Mouse (Mus musculus): ENCODE results near the gene Scgb2b2. TPM values are rescaled to one million over a fixed set of nuclear protein-coding genes. Genes with fewer than 3 reads are reported as not detected.

The Scgb2b2 gene
- not detected in 2 replicates for polyA plus RNA-seq (2015; fragmentation: Nextera tagmentation; extraction: Ambion mirVana)

GRCm38 (mm10) chr7:31290208-31290607 lies at the start of gene Scgb2b2:
Gene Scgb2b2 (plus strand): TSS chr7:31290508.
- H3K9ac ChIP-seq, result no peak within 1 kb of the TSS
- peaks cover 32% of the 10 kb centered on the region for H3K9me3 ChIP-seq
- H3K27me3 ChIP-seq, result no peaks in the 10 kb centered on the region
- WGBS, result 79% methylated on average over 5 of the region's 5 CpGs
- no peaks in the 10 kb centered on the region for H3K4me1 ChIP-seq (replicated peaks)
- H3K4me3 ChIP-seq, result no peak within 1 kb of the TSS
- no peak within 1 kb of the TSS for H3K4me2 ChIP-seq
- no peak within 1 kb of the TSS for H3K27ac ChIP-seq (replicated peaks)
- ATAC-seq (ENCODE audit: low read depth), result no peak
- no peaks in the 10 kb centered on the region for H3K36me3 ChIP-seq

GRCm38 (mm10) chr7:31291721-31292120 lies 1.4 kb downstream of the Scgb2b2 start, which contains the start of gene Scgb1b2:
Gene Scgb1b2 (minus strand): TSS chr7:31291821.
- 86% methylated on average over 3 of the region's 3 CpGs for WGBS
- H3K4me3 ChIP-seq, result no peak within 1 kb of the TSS
- no peaks in the 10 kb centered on the region for H3K4me1 ChIP-seq (replicated peaks)
- no peak within 1 kb of the TSS for H3K9ac ChIP-seq
- H3K4me2 ChIP-seq, result no peak within 1 kb of the TSS
- H3K27me3 ChIP-seq, result no peaks in the 10 kb centered on the region
- H3K27ac ChIP-seq (replicated peaks), result no peak within 1 kb of the TSS
- no peaks in the 10 kb centered on the region for H3K36me3 ChIP-seq
- H3K9me3 ChIP-seq, result peaks cover 28% of the 10 kb centered on the region
- no peak for ATAC-seq (ENCODE audit: low read depth)

Other genes with a start within 250 kb of the Scgb2b2 start
- gene Fxyd5, start 248.0 kb upstream of the Scgb2b2 start, polyA plus RNA-seq (2015; fragmentation: Nextera tagmentation; extraction: Ambion mirVana), result 15.9 and 19.6 TPM in 2 replicates
- 181 and 239 TPM in 2 replicates for gene Fxyd7, start 239.0 kb upstream of the Scgb2b2 start, polyA plus RNA-seq (2015; fragmentation: Nextera tagmentation; extraction: Ambion mirVana)
- gene Fxyd1, start 233.3 kb upstream of the Scgb2b2 start, polyA plus RNA-seq (2015; fragmentation: Nextera tagmentation; extraction: Ambion mirVana), result 28.2 and 33.9 TPM in 2 replicates
- gene Lgi4, start 231.2 kb upstream of the Scgb2b2 start, polyA plus RNA-seq (2015; fragmentation: Nextera tagmentation; extraction: Ambion mirVana), result 2.0 and 2.6 TPM in 2 replicates
- gene Fxyd3, start 213.8 kb upstream of the Scgb2b2 start, polyA plus RNA-seq (2015; fragmentation: Nextera tagmentation; extraction: Ambion mirVana), result 2.2 and 2.5 TPM in 2 replicates
- gene Hpn, start 175.2 kb upstream of the Scgb2b2 start, polyA plus RNA-seq (2015; fragmentation: Nextera tagmentation; extraction: Ambion mirVana), result 0.25 and 0.62 TPM in 2 replicates
- gene Scn1b, start 163.5 kb upstream of the Scgb2b2 start, polyA plus RNA-seq (2015; fragmentation: Nextera tagmentation; extraction: Ambion mirVana), result 5.1 and 6.8 TPM in 2 replicates
- 206 and 212 TPM in 2 replicates for gene Gramd1a, start 134.6 kb upstream of the Scgb2b2 start, polyA plus RNA-seq (2015; fragmentation: Nextera tagmentation; extraction: Ambion mirVana)
- gene Scgb1b2, start 1.3 kb downstream of the Scgb2b2 start, polyA plus RNA-seq (2015; fragmentation: Nextera tagmentation; extraction: Ambion mirVana), result not detected in 2 replicates
- not detected in 2 replicates for gene Scgb2b3, start 71.6 kb downstream of the Scgb2b2 start, polyA plus RNA-seq (2015; fragmentation: Nextera tagmentation; extraction: Ambion mirVana)
- not detected in 2 replicates for gene Scgb1b3, start 85.1 kb downstream of the Scgb2b2 start, polyA plus RNA-seq (2015; fragmentation: Nextera tagmentation; extraction: Ambion mirVana)

Data from neural tube, embryonic 13.5 days (tissue).